Mouse (Mus musculus) brain, adult 2 months (tissue): ENCODE measurements at regions not wholly inside any gene's neighbourhood (a gene's known extent, or its start where the extent isn't known, plus 50 kb on each side); places are given as distances from the start of the nearest gene placed in this dataset.
A peak's percentile ranks its signal among the peaks of the same experiment; 100 is the strongest.

ENCODE experiments used
- DNase-seq: peaks from one replicate; pipeline ENCODE4 v3.0.0; 2011; ENCODE audit warnings: low read depth, low spot score

- peak; percentile 57 for DNase-seq
These were observed 67.5 kb upstream of the Map1b start for GRCm38 (mm10) chr13:99583841-99584240.

- DNase-seq: no peak
These were observed 64.0 kb upstream of the Map1b start for GRCm38 (mm10) chr13:99580296-99580695.

GRCm38 (mm10) chr13:99579596-99580175 lies 63.3 kb upstream of the Map1b start:
- peak; percentile 76 for DNase-seq

DNA sequence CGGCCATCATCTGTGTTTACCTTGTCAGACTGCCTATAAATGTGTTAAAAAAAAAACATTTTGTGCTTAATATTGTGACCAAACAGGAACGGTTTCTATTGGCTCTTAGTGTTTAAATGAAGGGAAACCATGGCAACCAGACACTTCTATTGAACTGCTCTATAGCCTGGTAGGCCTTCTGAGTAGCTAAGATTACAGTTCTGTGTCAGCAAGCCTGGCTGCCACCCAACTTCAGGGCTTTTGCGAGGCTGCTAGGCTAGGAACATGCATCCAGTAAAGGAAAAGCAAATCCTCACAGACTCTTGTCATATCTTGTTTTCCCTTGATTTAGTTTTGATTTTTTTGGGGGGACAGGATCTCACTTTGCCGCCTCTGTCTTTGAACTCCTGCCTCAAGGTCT lies 61.3 kb upstream of the Map1b start:
- peak; percentile 81 for DNase-seq

DNA sequence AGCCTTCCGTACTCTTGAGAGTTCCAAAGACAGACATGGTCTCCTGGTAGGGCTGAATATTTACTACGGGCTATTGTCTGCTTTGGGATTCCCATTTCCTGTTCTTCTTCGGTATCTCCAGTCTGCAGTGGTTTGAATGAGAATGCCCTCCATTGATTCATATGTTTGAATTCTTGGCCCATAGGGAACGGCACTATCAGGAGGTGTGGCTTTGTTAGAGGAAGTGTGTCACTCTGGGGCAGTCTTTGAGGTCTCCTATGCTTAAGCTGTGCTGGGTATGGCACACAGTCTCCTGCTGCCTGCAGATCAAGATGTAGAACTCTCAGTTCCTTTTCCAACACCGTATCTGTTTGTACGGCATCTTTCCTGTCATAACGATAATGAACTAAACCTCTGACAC lies 56.7 kb upstream of the Map1b start:
- no peak for DNase-seq

- DNase-seq: no peak
These were observed 56.0 kb upstream of the Map1b start for GRCm38 (mm10) chr13:99572381-99572780.
